Mouse (Mus musculus): ENCODE data around the gene Olig3.

DNA sequence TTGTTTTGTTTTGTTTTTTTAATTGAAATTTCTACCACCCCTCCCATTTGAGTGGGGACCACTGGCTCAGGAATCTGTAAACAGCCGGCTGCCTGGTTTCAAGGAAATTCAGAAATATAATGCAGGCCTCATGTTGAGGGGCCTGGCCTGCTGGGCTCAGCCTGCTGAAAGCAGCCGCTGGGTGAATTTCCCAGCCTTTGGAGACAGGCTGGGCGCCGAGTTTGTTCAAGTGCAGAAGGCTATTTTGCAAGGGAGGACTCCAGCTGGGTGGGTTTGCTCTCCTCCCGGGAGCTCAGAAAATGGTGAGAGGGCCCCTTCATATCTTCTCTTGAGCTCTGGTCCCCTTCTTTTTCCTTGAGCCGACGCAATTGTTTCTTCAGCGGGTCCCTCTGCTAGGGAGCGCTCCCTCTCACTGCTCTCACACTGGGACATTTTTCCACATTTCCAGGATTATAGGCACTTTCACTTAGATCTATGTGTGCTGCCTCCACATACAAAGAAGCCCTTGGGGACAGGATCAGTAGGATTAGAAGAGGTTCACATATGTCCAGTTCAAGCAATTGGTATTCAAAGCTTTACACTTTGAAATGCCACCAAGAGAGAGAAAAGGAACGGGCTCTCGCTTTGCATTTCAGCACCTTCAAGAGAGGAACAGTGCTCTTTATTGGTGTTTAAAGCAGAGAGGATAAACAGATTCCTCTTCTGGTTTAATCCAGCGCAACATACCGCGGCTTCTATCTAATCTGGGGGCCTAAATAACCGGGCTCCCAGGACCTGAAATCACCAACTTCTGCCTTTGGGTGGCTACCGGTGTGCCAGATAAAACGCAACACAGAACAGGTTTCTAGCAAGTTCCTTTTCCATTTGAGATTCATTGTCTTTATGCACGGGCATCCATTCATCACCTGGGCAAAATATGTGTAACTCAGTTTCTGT lies 17.4 kb upstream of the Olig3 start:
- TF ChIP-seq CTCF (IDR thresholded peaks at IDR 0.05) (no peak), EP300 (IDR thresholded peaks at IDR 0.05; ENCODE audit: insufficient read depth, low read depth, low read length) (no peak), POLR2A (IDR thresholded peaks at IDR 0.05; ENCODE audit: insufficient read depth, low read depth, low read length) (no peak)

Data from heart, adult 2 months (tissue).